Mouse (Mus musculus) liver, embryonic 13.5 days (tissue): Measurements from ENCODE around the gene Actr3b. TPM values are rescaled to one million over a fixed set of nuclear protein-coding genes. Genes with fewer than 3 reads are reported as not detected.
"Not testable (repeated sequence)": the region's sequence is repeated elsewhere in the genome, so short reads cannot be mapped to it uniquely, and the experiment has no call there.

ENCODE experiments used
- ATAC-seq: fragments of 200-750 bp; cut with Nextera tagmentation; 2 replicates; pipeline ENCODE4 v1.8.0; 2017; ENCODE audit warnings: low read depth, mild to moderate bottlenecking, moderate number of reproducible peaks, moderate library complexity
- DNase-seq: peaks from one replicate; pipeline ENCODE4 v3.0.0; 2022
- H3K27ac ChIP-seq: fragments of 300-500 bp; sonication (generic); 2 replicates; pipeline ENCODE4 v1.5.1; 2015; ENCODE audit warnings: moderate library complexity, mild to moderate bottlenecking, inconsistent platforms
- H3K27me3 ChIP-seq: fragments of 300-500 bp; sonication (generic); 2 replicates; pipeline ENCODE4 v1.6.1; 2015; ENCODE audit warnings: mild to moderate bottlenecking, inconsistent platforms
- H3K36me3 ChIP-seq: fragments of 300-500 bp; sonication (generic); 2 replicates; pipeline ENCODE4 v1.6.1; 2015; ENCODE audit warnings: mild to moderate bottlenecking, inconsistent platforms
- H3K4me1 ChIP-seq: fragments of 300-500 bp; sonication (generic); replicated peaks from 2 replicates; pipeline ENCODE4 v1.6.1; 2015; ENCODE audit warnings: inconsistent platforms
- H3K4me2 ChIP-seq: fragments of 300-500 bp; sonication (generic); 2 replicates; pipeline ENCODE4 v1.6.1; 2015; ENCODE audit warnings: inconsistent platforms, mild to moderate bottlenecking, moderate library complexity
- H3K4me3 ChIP-seq: fragments of 300-500 bp; sonication (generic); replicated peaks from 2 replicates; pipeline ENCODE4 v1.5.1; 2015; ENCODE audit warnings: mild to moderate bottlenecking, inconsistent platforms
- H3K9ac ChIP-seq: fragments of 300-500 bp; sonication (generic); 2 replicates; pipeline ENCODE4 v1.6.1; 2015; ENCODE audit warnings: mild to moderate bottlenecking, inconsistent platforms
- H3K9me3 ChIP-seq: fragments of 300-500 bp; sonication (generic); replicated peaks from 2 replicates; pipeline ENCODE4 v1.6.1; 2016; ENCODE audit warnings: inconsistent platforms
- WGBS: fragments of 180-500 bp; shearing (Covaris S2); methylation state at CpG from one replicate; pipeline ENCODE4 v1.1.7; 2015; ENCODE audit not compliant: insufficient replicate concordance; 5-methylcytosine and 5-hydroxymethylcytosine counted together
- polyA plus RNA-seq: library from polyadenylated mRNA; unstranded; fragments of >200 nt; fragmentation: Nextera tagmentation; extraction: Ambion mirVana; gene quantifications from 2 replicates; pipeline ENCODE4 v1.2.1, GENCODE M21; 2015

The Actr3b gene
- polyA plus RNA-seq, 1 experiment from 2014 or later = 0.90 TPM

GRCm38 (mm10) chr5:25848058-25848457 lies 88.3 kb downstream of the Actr3b start:
- no peaks in the 10 kb centered on the region for H3K4me1 ChIP-seq
- no peaks in the 10 kb centered on the region for H3K27me3 ChIP-seq
- ATAC-seq (no peak), DNase-seq (no peak)
- H3K4me2 ChIP-seq = no peak overlapping the region
- no peaks in the 10 kb centered on the region for H3K9me3 ChIP-seq
- no peak overlapping the region for H3K27ac ChIP-seq
- no peak overlapping the region for H3K4me3 ChIP-seq
- H3K36me3 ChIP-seq = no peaks in the 10 kb centered on the region
- WGBS = 45% methylated on average over 9 of the region's 9 CpGs
- no peak overlapping the region for H3K9ac ChIP-seq

GRCm38 (mm10) chr5:25866201-25866600 lies 106.4 kb downstream of the Actr3b start:
- H3K4me1 ChIP-seq = no peaks in the 10 kb centered on the region
- H3K27ac ChIP-seq = no peak overlapping the region
- no peak overlapping the region for H3K4me2 ChIP-seq
- H3K27me3 ChIP-seq = no peaks in the 10 kb centered on the region
- DNase-seq = no peak
- H3K9ac ChIP-seq = no peak overlapping the region
- no peak overlapping the region for H3K4me3 ChIP-seq
- H3K9me3 ChIP-seq = no peaks in the 10 kb centered on the region
- ATAC-seq = no peak
- WGBS = 41% methylated on average over 3 of the region's 3 CpGs
- no peaks in the 10 kb centered on the region for H3K36me3 ChIP-seq

GRCm38 (mm10) chr5:25869880-25870279 lies 110.1 kb downstream of the Actr3b start:
- Histone ChIP-seq H3K9ac (no peak overlapping the region), H3K4me3 (no peak overlapping the region), H3K27me3 (no peaks in the 10 kb centered on the region), H3K4me1 (no peaks in the 10 kb centered on the region), H3K9me3 (no peaks in the 10 kb centered on the region), H3K36me3 (no peaks in the 10 kb centered on the region), H3K4me2 (no peak overlapping the region), H3K27ac (no peak overlapping the region)
- WGBS = 61% methylated on average over 8 of the region's 8 CpGs
- ATAC-seq (no peak), DNase-seq (no peak)

- ATAC-seq (no peak), DNase-seq (no peak)
- no peaks in the 10 kb centered on the region for H3K4me1 ChIP-seq
- H3K9ac ChIP-seq = no peak overlapping the region
- H3K4me3 ChIP-seq = no peak overlapping the region
- H3K9me3 ChIP-seq = no peaks in the 10 kb centered on the region
- no peak overlapping the region for H3K4me2 ChIP-seq
- H3K27me3 ChIP-seq = no peaks in the 10 kb centered on the region
- 34% methylated on average over 3 of the region's 3 CpGs for WGBS
- H3K36me3 ChIP-seq = no peaks in the 10 kb centered on the region
- no peak overlapping the region for H3K27ac ChIP-seq
Measured at GRCm38 (mm10) chr5:25870632-25871031, 110.8 kb downstream of the Actr3b start.

- DNase-seq (no peak), ATAC-seq (no peak)
- 80% methylated on average over 12 of the region's 12 CpGs for WGBS
Measured at GRCm38 (mm10) chr5:25871342-25872023, 111.7 kb downstream of the Actr3b start.

GRCm38 (mm10) chr5:25873046-25873445 lies 113.2 kb downstream of the Actr3b start:
- ATAC-seq (no peak), DNase-seq (no peak)

More at GRCm38 (mm10) chr5:25871342-25872023, 111.7 kb downstream of the Actr3b start:
- Histone ChIP-seq H3K9ac (no peak overlapping the region), H3K4me3 (no peak overlapping the region), H3K9me3 (no peaks in the 10 kb centered on the region), H3K27me3 (no peaks in the 10 kb centered on the region), H3K4me1 (no peaks in the 10 kb centered on the region), H3K4me2 (no peak overlapping the region), H3K36me3 (no peaks in the 10 kb centered on the region), H3K27ac (no peak overlapping the region)

GRCm38 (mm10) chr5:25875927-25876326 lies 116.1 kb downstream of the Actr3b start:
- not testable (repeated sequence) for H3K4me3 ChIP-seq, H3K9ac ChIP-seq, H3K27ac ChIP-seq, H3K27me3 ChIP-seq, DNase-seq, H3K9me3 ChIP-seq, H3K4me1 ChIP-seq, H3K36me3 ChIP-seq, ATAC-seq, H3K4me2 ChIP-seq

More at GRCm38 (mm10) chr5:25873046-25873445, 113.2 kb downstream of the Actr3b start:
- H3K27me3 ChIP-seq = no peaks in the 10 kb centered on the region
- H3K4me3 ChIP-seq = no peak overlapping the region
- no peaks in the 10 kb centered on the region for H3K4me1 ChIP-seq
- H3K9ac ChIP-seq = no peak overlapping the region
- H3K27ac ChIP-seq = no peak overlapping the region
- H3K36me3 ChIP-seq = no peaks in the 10 kb centered on the region
- WGBS = 66% methylated on average over 2 of the region's 2 CpGs
- H3K4me2 ChIP-seq = no peak overlapping the region
- H3K9me3 ChIP-seq = no peaks in the 10 kb centered on the region

GRCm38 (mm10) chr5:25877281-25877680 lies 117.5 kb downstream of the Actr3b start:
- Histone ChIP-seq H3K36me3 (no peaks in the 10 kb centered on the region), H3K4me2 (no peak overlapping the region), H3K4me3 (no peak overlapping the region), H3K27ac (no peak overlapping the region), H3K4me1 (no peaks in the 10 kb centered on the region), H3K9me3 (no peaks in the 10 kb centered on the region), H3K9ac (no peak overlapping the region), H3K27me3 (no peaks in the 10 kb centered on the region)
- no peak for ATAC-seq
- no peak for DNase-seq
- WGBS = 64% methylated on average over 5 of the region's 5 CpGs

- Histone ChIP-seq H3K4me1 (no peaks in the 10 kb centered on the region), H3K9ac (no peak overlapping the region), H3K4me3 (no peak overlapping the region), H3K4me2 (no peak overlapping the region), H3K27me3 (no peaks in the 10 kb centered on the region), H3K27ac (no peak overlapping the region), H3K9me3 (no peaks in the 10 kb centered on the region), H3K36me3 (no peaks in the 10 kb centered on the region)
- DNase-seq (no peak), ATAC-seq (no peak)
- WGBS = 53% methylated on average over 3 of the region's 3 CpGs
Measured at GRCm38 (mm10) chr5:25877996-25878395, 118.2 kb downstream of the Actr3b start.

- no peak for DNase-seq
- no peaks in the 10 kb centered on the region for H3K27me3 ChIP-seq
- no peaks in the 10 kb centered on the region for H3K36me3 ChIP-seq
- no peaks in the 10 kb centered on the region for H3K4me1 ChIP-seq
- WGBS = 72% methylated on average over 3 of the region's 3 CpGs
- ATAC-seq = no peak
- H3K9me3 ChIP-seq = peaks cover 15% of the 10 kb centered on the region
- no peak overlapping the region for H3K4me2 ChIP-seq
- no peak overlapping the region for H3K9ac ChIP-seq
- no peak overlapping the region for H3K27ac ChIP-seq
- no peak overlapping the region for H3K4me3 ChIP-seq
Measured at GRCm38 (mm10) chr5:25886708-25887107, 126.9 kb downstream of the Actr3b start.

- no peaks in the 10 kb centered on the region for H3K27me3 ChIP-seq
- no peak overlapping the region for H3K4me2 ChIP-seq
- H3K4me3 ChIP-seq = no peak overlapping the region
- no peaks in the 10 kb centered on the region for H3K36me3 ChIP-seq
- WGBS = 29% methylated on average over 3 of the region's 3 CpGs
- DNase-seq (no peak), ATAC-seq (no peak)
- H3K9ac ChIP-seq = no peak overlapping the region
- peaks cover 10% of the 10 kb centered on the region for H3K9me3 ChIP-seq
- H3K27ac ChIP-seq = no peak overlapping the region
- no peaks in the 10 kb centered on the region for H3K4me1 ChIP-seq
Measured at GRCm38 (mm10) chr5:25889746-25890382, 130.1 kb downstream of the Actr3b start.

- no peak for ATAC-seq
- H3K9ac ChIP-seq = no peak overlapping the region
- WGBS = 57% methylated on average over 1 of the region's 1 CpGs
- no peak overlapping the region for H3K4me3 ChIP-seq
- no peaks in the 10 kb centered on the region for H3K4me1 ChIP-seq
- H3K9me3 ChIP-seq = no peaks in the 10 kb centered on the region; the same call in 1 of the 2 replicates
- H3K36me3 ChIP-seq = no peaks in the 10 kb centered on the region
- H3K4me2 ChIP-seq = no peak overlapping the region
- H3K27ac ChIP-seq = no peak overlapping the region
- H3K27me3 ChIP-seq = no peaks in the 10 kb centered on the region
- DNase-seq = no peak
Measured at GRCm38 (mm10) chr5:25891321-25891720, 131.5 kb downstream of the Actr3b start.
